In genomic region chr9:44726431-44727146, GRCm38 (mm10) we compare ENCODE assay signal across 10 mouse cellular contexts. TPM values are rescaled to one million over a fixed set of nuclear protein-coding genes. Genes with fewer than 3 reads are reported as not detected.
A peak's percentile ranks its signal among the peaks of the same experiment; 100 is the strongest.
DNase-seq lines count a peak whose midpoint lies in the region; ATAC-seq and TF ChIP-seq lines count a peak whose summit lies in the region.
"Had no signal": no experiment of that assay in that cellular context is flagged by ENCODE, and none has a peak within 500 bp of the region (broad histone marks: within the 10 kb centered on the region; RNA-seq: fewer than 3 reads in every experiment).

No protein-coding gene starts in this region.

- no peaks in the 10 kb centered on the region for H3K27me3 ChIP-seq in lung, embryonic 16.5 days (ENCODE audit: control insufficient read depth, insufficient read depth, low read depth, low read length)
- no peaks in the 10 kb centered on the region for H3K27me3 ChIP-seq in forebrain, embryonic 13.5 days
- no peaks in the 10 kb centered on the region for H3K27me3 ChIP-seq in myocyte (ENCODE audit: control insufficient read depth, insufficient read depth, insufficient read length)

- H3K4me3 ChIP-seq in lung, embryonic 16.5 days (ENCODE audit: low read length): no peak overlapping the region
- no peak overlapping the region for H3K4me3 ChIP-seq in forebrain, embryonic 13.5 days
- no peak overlapping the region for H3K4me3 ChIP-seq in myocyte
- H3K4me3 ChIP-seq: erythroblast, embryonic 14.5 days had no signal

- H3K4me2 ChIP-seq in lung, embryonic 16.5 days (ENCODE audit: low read depth, low read length): no peak overlapping the region
- no peak overlapping the region for H3K4me2 ChIP-seq in forebrain, embryonic 13.5 days
- no peak overlapping the region for H3K4me2 ChIP-seq in myocyte (ENCODE audit: low read depth)

- no peaks in the 10 kb centered on the region for H3K36me3 ChIP-seq in lung, embryonic 16.5 days (ENCODE audit: control insufficient read depth, insufficient read depth, low read length)
- no peaks in the 10 kb centered on the region for H3K36me3 ChIP-seq in forebrain, embryonic 13.5 days (ENCODE audit: poor library complexity, severe bottlenecking)
- peaks cover 9% of the 10 kb centered on the region for H3K36me3 ChIP-seq in myocyte (ENCODE audit: control insufficient read depth, insufficient read depth)

- TF ChIP-seq POLR2A in myocyte (IDR thresholded peaks at IDR 0.05; ENCODE audit: insufficient read length, low read depth): no peak

- no peaks in the 10 kb centered on the region for H3K9me3 ChIP-seq in lung, embryonic 16.5 days (ENCODE audit: control insufficient read depth, low read length)
- H3K9me3 ChIP-seq in forebrain, embryonic 13.5 days (replicated peaks): no peaks in the 10 kb centered on the region

- H3K9ac ChIP-seq in lung, embryonic 16.5 days (ENCODE audit: low read length): no peak overlapping the region
- H3K9ac ChIP-seq in forebrain, embryonic 13.5 days: peak overlapping the region; percentile 41

- ATAC-seq in lung, embryonic 16.5 days (ENCODE audit: low read depth): 0 out of 2 replicates have a peak, but pooled peaks have one; percentile 29
- no peak for ATAC-seq in forebrain, embryonic 13.5 days

- H3ac ChIP-seq in myocyte (ENCODE audit: control insufficient read depth, insufficient read length): no peak overlapping the region

- H3K27ac ChIP-seq in lung, embryonic 16.5 days (ENCODE audit: low read length): peak overlapping the region; percentile 10; the same call in 1 of the 2 replicates
- peak overlapping the region; percentile 31 for H3K27ac ChIP-seq in forebrain, embryonic 13.5 days

- 25% methylated on average over 10 of the region's 10 CpGs for WGBS in lung, embryonic 16.5 days
- 37% methylated on average over 10 of the region's 10 CpGs for WGBS in forebrain, embryonic 13.5 days

- peaks cover 40% of the 10 kb centered on the region for H3K4me1 ChIP-seq in lung, embryonic 16.5 days (replicated peaks; ENCODE audit: control insufficient read depth, insufficient read depth, low read length)
- H3K4me1 ChIP-seq in forebrain, embryonic 13.5 days: peaks cover 49% of the 10 kb centered on the region

- H3K79me2 ChIP-seq in myocyte (ENCODE audit: control insufficient read depth, insufficient read depth): peaks cover 20% of the 10 kb centered on the region

- no peak for DNase-seq in lung, postnatal 4 days
- DNase-seq in kidney, adult 8-10 months: peak; percentile 67 to 68
- DNase-seq in ovary, postnatal 10 days (ENCODE audit: low spot score): no peak
- no peak for DNase-seq in thymus, postnatal 25 days
- DNase-seq: heart, postnatal 4 days; thymus, postnatal 4 days had no signal

TF ChIP-seq in myocyte, 11 proteins besides CTCF, POLR2A, EP300 and RAD21:
- no peak for TF ChIP-seq TCF3 (IDR thresholded peaks at IDR 0.05; ENCODE audit: insufficient read length, low read depth)
- TF ChIP-seq SRF (IDR thresholded peaks at IDR 0.05; ENCODE audit: control insufficient read depth, insufficient read length, low read depth): no peak
- no peak for TF ChIP-seq E2F4 (IDR thresholded peaks at IDR 0.05; ENCODE audit: insufficient read depth)
- TF ChIP-seq USF1 (IDR thresholded peaks at IDR 0.05; ENCODE audit: low read depth): no peak
- TF ChIP-seq POLR2AphosphoS2 (IDR thresholded peaks at IDR 0.05; ENCODE audit: insufficient read length, low read depth): no peak
- TF ChIP-seq TCF12 (IDR thresholded peaks at IDR 0.05; ENCODE audit: insufficient read depth, poor library complexity, severe bottlenecking): no peak
- peak in 2 of 3 experiments; percentile 74 to 80 for TF ChIP-seq MYOD1 (IDR thresholded peaks at IDR 0.05; ENCODE audit: control insufficient read depth in 1 of 3, insufficient read length in 2 of 3, low read depth in 2 of 3)
- peak in 2 of 3 experiments; percentile 64 to 68 for TF ChIP-seq MYOG (IDR thresholded peaks at IDR 0.05; ENCODE audit: control insufficient read depth in 1 of 3, insufficient read depth in 1 of 3, insufficient read length in 2 of 3, low read depth in 2 of 3)
- TF ChIP-seq CEBPB (IDR thresholded peaks at IDR 0.05; ENCODE audit: insufficient read depth, poor library complexity, severe bottlenecking): no peak

RNA-seq across cellular contexts. Expression of gene Phldb1, which starts 8.4 kb away (rescaled TPM):
- polyA plus RNA-seq in lung, embryonic 16.5 days (2015; fragmentation: Nextera tagmentation; extraction: Ambion mirVana): 26.4 and 28.1 TPM in 2 replicates
- polyA plus RNA-seq in forebrain, embryonic 13.5 days (2015; fragmentation: Nextera tagmentation; extraction: Ambion mirVana): 36.4 and 40.9 TPM in 2 replicates
- 62.2 TPM for polyA plus RNA-seq in myocyte (2012; fragmentation: generic; extraction: Trizol)

RNA-seq across cellular contexts. Expression of gene Arcn1, which starts 41.1 kb away (rescaled TPM):
- polyA plus RNA-seq in lung, embryonic 16.5 days (2015; fragmentation: Nextera tagmentation; extraction: Ambion mirVana): 190 and 201 TPM in 2 replicates
- 132 and 137 TPM in 2 replicates for polyA plus RNA-seq in forebrain, embryonic 13.5 days (2015; fragmentation: Nextera tagmentation; extraction: Ambion mirVana)
- polyA plus RNA-seq in myocyte (2012; fragmentation: generic; extraction: Trizol): 40.6 TPM

RNA-seq across cellular contexts. Expression of gene Ift46, which starts 41.1 kb away (rescaled TPM):
- polyA plus RNA-seq in lung, embryonic 16.5 days (2015; fragmentation: Nextera tagmentation; extraction: Ambion mirVana): 99.1 and 112 TPM in 2 replicates
- polyA plus RNA-seq in forebrain, embryonic 13.5 days (2015; fragmentation: Nextera tagmentation; extraction: Ambion mirVana): 154 and 164 TPM in 2 replicates
- 74.9 TPM for polyA plus RNA-seq in myocyte (2012; fragmentation: generic; extraction: Trizol)

RNA-seq across cellular contexts. Expression of gene Treh, which starts 53.6 kb away (rescaled TPM):
- not detected in 2 replicates for polyA plus RNA-seq in lung, embryonic 16.5 days (2015; fragmentation: Nextera tagmentation; extraction: Ambion mirVana)
- polyA plus RNA-seq in forebrain, embryonic 13.5 days (2015; fragmentation: Nextera tagmentation; extraction: Ambion mirVana): not detected in 2 replicates
- 0.02 TPM for polyA plus RNA-seq in myocyte (2012; fragmentation: generic; extraction: Trizol)
- polyA plus RNA-seq: erythroblast, embryonic 14.5 days had no signal

Comparison
In these comparisons a context has a peak if more than half of its experiments do, and no peak if none do; other contexts are left out.
1. DNase-seq: peak in kidney, adult 8-10 months (2 of 2); none in lung, postnatal 4 days (0 of 2), ovary, postnatal 10 days (single experiment) and thymus, postnatal 25 days (single experiment).